Mouse (Mus musculus) neural tube, embryonic 14.5 days (tissue): ENCODE measurements around the gene Pgs1. TPM values are rescaled to one million over a fixed set of nuclear protein-coding genes. Genes with fewer than 3 reads are reported as not detected.

Experiments used
- ATAC-seq: fragments of 200-750 bp; cut with Nextera tagmentation; 2 replicates; pipeline ENCODE4 v1.8.0; 2017; ENCODE audit warnings: low read depth, mild to moderate bottlenecking, moderate TSS enrichment, moderate library complexity
- H3K27ac ChIP-seq: fragments of 300-500 bp; sonication (generic); 2 replicates; pipeline ENCODE4 v1.5.1; 2014; ENCODE audit warnings: low read depth, mild to moderate bottlenecking, control low read depth, low read length, moderate library complexity, mixed read lengths
- H3K27me3 ChIP-seq: fragments of 300-500 bp; sonication (generic); 2 replicates; pipeline ENCODE4 v1.6.1; 2014; ENCODE audit warnings: low read length; ENCODE audit not compliant: control insufficient read depth, insufficient read depth
- H3K36me3 ChIP-seq: fragments of 300-500 bp; sonication (generic); 2 replicates; pipeline ENCODE4 v1.6.1; 2014; ENCODE audit warnings: low read length, mixed read lengths; ENCODE audit not compliant: control insufficient read depth, insufficient read depth
- H3K4me1 ChIP-seq: fragments of 300-500 bp; sonication (generic); 2 replicates; pipeline ENCODE4 v1.6.1; 2014; ENCODE audit warnings: low read length; ENCODE audit not compliant: control insufficient read depth, insufficient read depth
- H3K4me2 ChIP-seq: fragments of 300-500 bp; sonication (generic); 2 replicates; pipeline ENCODE4 v1.6.1; 2014; ENCODE audit warnings: mild to moderate bottlenecking, low read depth, low read length, control low read depth
- H3K4me3 ChIP-seq: fragments of 300-500 bp; sonication (generic); 2 replicates; pipeline ENCODE4 v1.5.1; 2014; ENCODE audit warnings: low read depth, low read length, control low read depth, mixed read lengths
- H3K9ac ChIP-seq: fragments of 300-500 bp; sonication (generic); replicated peaks from 2 replicates; pipeline ENCODE4 v1.6.1; 2014; ENCODE audit warnings: low read depth, mild to moderate bottlenecking, control low read depth, low read length, mixed read lengths
- H3K9me3 ChIP-seq: fragments of 300-500 bp; sonication (generic); 2 replicates; pipeline ENCODE4 v1.6.1; 2016; ENCODE audit warnings: low read length; ENCODE audit not compliant: control insufficient read depth
- WGBS: fragments of 180-500 bp; shearing (Covaris S2); extraction: QIAGEN DNeasy Blood & Tissue Kit; methylation state at CpG from one replicate; pipeline ENCODE4 v1.1.7; 2014; 5-methylcytosine and 5-hydroxymethylcytosine counted together
- polyA plus RNA-seq: library from polyadenylated mRNA; unstranded; fragments of >200 nt; fragmentation: Nextera tagmentation; extraction: Ambion mirVana; gene quantifications from 2 replicates; pipeline ENCODE4 v1.2.1, GENCODE M21; 2014

Pgs1 gene
- polyA plus RNA-seq, 1 experiment from 2014 or later = 49.9 TPM

GRCm38 (mm10) chr11:117966506-117967100 lies 19.5 kb upstream of the Pgs1 start:
- Histone ChIP-seq H3K4me1 (peaks cover 46% of the 10 kb centered on the region), H3K4me3 (no peak overlapping the region; the same call in 1 of the 2 replicates)

GRCm38 (mm10) chr11:117967249-117968015 lies 18.7 kb upstream of the Pgs1 start:
- 5% methylated on average over 34 of the region's 34 CpGs for WGBS
- no peaks in the 10 kb centered on the region for H3K36me3 ChIP-seq
- H3K27me3 ChIP-seq = peaks cover 12% of the 10 kb centered on the region
- H3K9ac ChIP-seq = peak overlapping the region; percentile 75; the same call in 1 of the 2 replicates
- peak overlapping the region; percentile 85 for H3K4me2 ChIP-seq
- H3K4me1 ChIP-seq = peaks cover 46% of the 10 kb centered on the region
- peak overlapping the region; percentile 65 for H3K4me3 ChIP-seq
- H3K27ac ChIP-seq = no peak overlapping the region
- no peak for ATAC-seq
- H3K9me3 ChIP-seq = no peaks in the 10 kb centered on the region

More at GRCm38 (mm10) chr11:117966506-117967100, 19.5 kb upstream of the Pgs1 start:
- H3K27ac ChIP-seq = no peak overlapping the region
- H3K27me3 ChIP-seq = peaks cover 12% of the 10 kb centered on the region
- no peak for ATAC-seq
- WGBS = 46% methylated on average over 7 of the region's 7 CpGs
- H3K9ac ChIP-seq = no peak overlapping the region
- no peaks in the 10 kb centered on the region for H3K36me3 ChIP-seq
- peak overlapping the region; percentile 85; the same call in 1 of the 2 replicates for H3K4me2 ChIP-seq
- no peaks in the 10 kb centered on the region for H3K9me3 ChIP-seq

DNA sequence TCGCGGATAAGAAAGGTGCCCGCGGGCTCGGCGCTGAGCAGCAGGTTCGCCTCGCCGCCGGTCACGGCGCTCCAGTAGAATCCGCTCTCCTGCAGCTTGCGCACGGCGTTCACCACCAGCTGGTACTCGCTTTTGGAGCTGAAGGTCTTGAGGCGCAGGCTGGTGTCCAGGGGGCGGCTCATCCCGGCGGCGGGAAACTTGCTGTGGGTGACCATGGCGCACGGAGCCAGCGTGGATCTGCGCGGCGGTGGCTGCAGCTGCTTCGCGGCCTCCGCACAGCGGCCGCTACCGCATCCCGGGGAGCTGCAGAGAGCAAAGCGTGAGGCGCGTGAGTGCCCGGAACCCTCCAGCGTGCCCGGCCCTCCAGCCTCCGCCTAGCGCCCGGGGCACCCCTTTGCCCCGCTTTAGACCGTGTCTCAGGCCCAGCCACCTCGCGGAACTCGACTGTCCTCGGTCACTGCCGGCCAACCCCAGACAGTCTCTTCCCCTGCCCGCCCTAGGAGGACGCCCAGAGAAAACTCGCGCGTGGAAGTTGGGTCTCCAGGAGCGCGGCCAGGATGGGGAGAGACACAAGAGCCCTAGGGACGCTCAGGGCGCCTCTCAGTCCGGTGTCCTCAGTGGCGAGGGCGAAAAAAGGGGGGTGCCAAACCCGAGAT lies 17.9 kb upstream of the Pgs1 start:
- Histone ChIP-seq H3K9ac (peak overlapping the region; percentile 75), H3K9me3 (no peaks in the 10 kb centered on the region), H3K4me2 (peak overlapping the region; percentile 85), H3K4me3 (peak overlapping the region; percentile 65), H3K36me3 (no peaks in the 10 kb centered on the region), H3K27me3 (peaks cover 12% of the 10 kb centered on the region), H3K27ac (peak overlapping the region; percentile 83), H3K4me1 (peaks cover 40% of the 10 kb centered on the region)
- peak; percentile 4; the same call in 1 of the 2 replicates for ATAC-seq
- under 1% methylated on average over 61 of the region's 64 CpGs for WGBS

- H3K27ac ChIP-seq = peak overlapping the region; percentile 83
- peaks cover 12% of the 10 kb centered on the region for H3K27me3 ChIP-seq
- H3K9me3 ChIP-seq = no peaks in the 10 kb centered on the region
- peak overlapping the region; percentile 75 for H3K9ac ChIP-seq
- H3K36me3 ChIP-seq = no peaks in the 10 kb centered on the region
- H3K4me3 ChIP-seq = peak overlapping the region; percentile 65
- peaks cover 36% of the 10 kb centered on the region for H3K4me1 ChIP-seq
- peak overlapping the region; percentile 85 for H3K4me2 ChIP-seq
- WGBS = 0% methylated on average over 34 of the region's 34 CpGs
- ATAC-seq = peak; percentile 35
These were observed 17.4 kb upstream of the Pgs1 start for GRCm38 (mm10) chr11:117968716-117969099.

DNA sequence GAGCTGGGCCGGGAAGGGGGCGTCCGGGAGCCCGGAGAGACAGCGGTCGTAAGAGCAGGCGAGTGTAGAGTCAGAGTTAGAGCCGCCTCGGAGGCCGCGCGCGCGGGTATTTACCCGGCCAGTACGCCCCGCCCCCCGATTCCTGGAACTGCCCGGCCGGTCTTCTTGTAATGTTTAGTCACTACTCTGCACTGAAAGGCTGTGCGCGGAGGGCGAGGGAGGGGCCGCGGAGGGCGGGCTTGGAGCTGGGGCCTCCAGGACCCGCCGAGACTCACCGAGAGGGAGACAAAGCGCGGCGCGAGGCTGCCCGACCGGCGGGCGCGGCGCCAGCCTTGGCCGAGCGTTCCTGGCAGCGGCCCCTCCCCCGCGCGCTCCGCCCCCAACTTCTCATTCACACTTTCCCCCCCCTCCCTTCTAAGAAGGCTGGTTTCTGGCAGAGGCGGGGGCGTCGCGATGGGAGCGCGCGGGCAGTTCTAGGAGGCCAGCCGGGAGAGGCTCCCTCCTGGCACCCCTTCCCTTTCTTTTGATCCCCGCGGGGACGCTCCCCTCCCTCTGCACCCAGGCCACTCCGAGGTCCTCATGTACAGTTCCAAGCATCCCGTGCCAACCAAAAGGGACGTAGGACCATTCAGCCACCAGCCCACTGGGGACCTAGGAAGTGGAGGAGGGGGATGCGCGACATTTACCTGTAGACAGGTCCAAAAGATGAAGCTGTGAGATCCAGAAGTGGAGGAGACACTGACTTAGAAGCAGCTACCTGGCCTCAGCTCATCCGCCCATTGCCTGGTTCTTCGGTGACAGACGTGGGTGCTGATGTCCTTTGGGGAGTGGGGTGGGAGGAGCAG lies 16.8 kb upstream of the Pgs1 start:
- Histone ChIP-seq H3K27me3 (peaks cover 12% of the 10 kb centered on the region), H3K9ac (peak overlapping the region; percentile 75), H3K4me2 (peak overlapping the region; percentile 85), H3K9me3 (no peaks in the 10 kb centered on the region), H3K36me3 (no peaks in the 10 kb centered on the region), H3K27ac (peak overlapping the region; percentile 83), H3K4me3 (peak overlapping the region; percentile 65), H3K4me1 (peaks cover 30% of the 10 kb centered on the region)
- ATAC-seq = peak; percentile 86
- WGBS = under 1% methylated on average over 58 of the region's 65 CpGs

DNA sequence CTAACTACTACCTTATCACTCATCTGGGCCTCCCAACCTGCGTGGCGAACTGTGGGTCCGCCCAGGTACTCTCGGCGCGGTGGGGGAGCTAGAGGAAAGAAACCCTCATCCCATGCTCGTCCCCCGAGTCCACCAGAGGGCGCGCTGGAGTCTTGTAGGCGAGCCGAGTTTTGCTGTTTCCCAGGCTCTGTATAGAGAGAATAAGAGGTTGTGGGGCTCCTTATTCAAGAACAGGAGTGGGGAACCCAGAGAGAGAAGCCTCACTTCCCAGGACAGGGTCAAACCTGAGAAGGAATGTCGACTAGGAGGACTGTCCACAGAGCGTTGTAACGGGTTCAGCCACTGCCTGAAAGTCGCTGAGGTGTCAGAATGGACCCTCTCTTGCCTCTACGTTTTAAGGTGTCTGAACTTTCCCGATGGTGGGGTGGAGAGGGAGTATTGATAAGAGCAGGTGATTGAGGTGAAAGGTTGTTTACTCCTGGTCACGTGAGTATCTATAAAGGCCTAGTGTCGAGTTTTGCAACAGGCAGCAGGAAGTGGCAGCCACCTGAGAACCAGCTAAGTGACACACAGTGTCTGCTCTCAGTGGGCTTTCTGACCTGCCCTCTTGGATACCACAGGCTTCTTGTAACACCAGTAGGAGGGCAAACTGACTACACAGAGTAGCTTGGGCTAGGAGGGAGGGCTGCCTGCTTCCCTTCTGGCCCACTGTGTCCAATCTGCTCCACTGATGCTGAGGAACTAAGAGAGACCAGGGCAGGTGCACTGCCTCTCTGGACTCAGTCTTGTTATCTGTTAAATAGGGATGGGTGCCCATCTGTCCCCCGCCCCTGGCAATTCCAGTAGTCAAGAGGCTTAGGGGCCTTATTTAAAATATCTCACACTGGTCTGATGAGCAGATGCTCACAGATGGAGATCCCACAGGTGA lies 15.9 kb upstream of the Pgs1 start, which contains the start of gene Socs3:
Socs3 (minus strand) TSS at position 103 of the 928 bp plus-strand sequence.
- WGBS = 12% methylated on average over 21 of the region's 21 CpGs
- Histone ChIP-seq H3K27me3 (peaks cover 7% of the 10 kb centered on the region), H3K4me1 (peaks cover 26% of the 10 kb centered on the region), H3K27ac (peak within 1 kb of the TSS; percentile 83), H3K9ac (peak within 1 kb of the TSS; percentile 75), H3K9me3 (no peaks in the 10 kb centered on the region), H3K4me2 (peak within 1 kb of the TSS; percentile 85), H3K36me3 (no peaks in the 10 kb centered on the region), H3K4me3 (peak within 1 kb of the TSS; percentile 65)
- peak; percentile 10 for ATAC-seq

DNA sequence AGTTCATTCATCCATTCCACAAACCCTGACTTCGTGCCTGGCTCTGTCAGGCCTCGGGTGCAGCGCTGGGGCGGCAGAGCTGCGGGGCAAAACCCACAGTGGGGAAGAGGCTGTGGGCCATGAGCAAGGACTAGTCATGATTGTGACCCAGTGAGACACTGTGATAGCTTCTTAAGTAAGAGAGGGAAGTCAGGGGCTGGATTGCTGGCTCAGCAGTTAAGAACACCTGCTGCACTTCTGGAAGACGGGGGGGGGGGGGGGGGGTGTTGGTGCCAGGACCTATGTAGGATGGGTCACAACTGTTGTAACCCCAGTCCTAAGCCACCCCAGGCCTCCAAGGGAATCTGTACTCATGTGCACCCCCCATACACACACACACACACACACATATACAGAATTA lies 15.0 kb upstream of the Pgs1 start:
- no peaks in the 10 kb centered on the region for H3K36me3 ChIP-seq
- H3K27me3 ChIP-seq = peaks cover 6% of the 10 kb centered on the region
- H3K4me3 ChIP-seq = no peak overlapping the region
- H3K4me2 ChIP-seq = no peak overlapping the region
- H3K9ac ChIP-seq = no peak overlapping the region
- H3K4me1 ChIP-seq = peaks cover 25% of the 10 kb centered on the region; the same call in 1 of the 2 replicates
- H3K9me3 ChIP-seq = no peaks in the 10 kb centered on the region
- no peak overlapping the region for H3K27ac ChIP-seq
- ATAC-seq = no peak
- WGBS = 47% methylated on average over 5 of the region's 6 CpGs
